Mouse (Mus musculus): ENCODE data around the gene Mllt10. TPM values are rescaled to one million over a fixed set of nuclear protein-coding genes. Genes with fewer than 3 reads are reported as not detected.

Gene Mllt10
- polyA plus RNA-seq, 1 experiment from 2014 or later = 75.3 TPM

DNA sequence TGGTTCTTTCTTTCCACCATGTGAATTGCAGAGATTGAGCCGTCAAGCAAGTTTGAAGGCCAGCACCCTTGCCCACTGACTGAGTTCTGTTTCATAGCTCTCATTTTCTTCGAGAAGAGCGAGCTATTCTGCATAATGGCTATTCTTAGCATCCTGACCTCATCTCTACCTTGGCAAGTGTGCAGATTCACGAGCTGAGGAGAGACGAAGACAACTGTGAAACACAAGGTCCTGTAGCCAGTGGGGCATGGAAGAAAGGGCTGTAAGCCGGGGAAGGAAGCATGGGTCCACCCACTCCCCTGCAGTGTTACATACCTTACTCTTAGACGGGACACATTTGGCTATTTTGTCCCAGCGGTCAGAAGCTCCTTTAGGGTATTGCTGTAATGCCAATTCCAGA lies 164.1 kb downstream of the Mllt10 start:
- WGBS = 85% methylated on average over 8 of the region's 8 CpGs
- Histone ChIP-seq H3K27ac (no peak overlapping the region), H3K4me2 (no peak overlapping the region), H3K27me3 (no peaks in the 10 kb centered on the region), H3K9me3 (replicated peaks) (no peaks in the 10 kb centered on the region), H3K9ac (no peak overlapping the region), H3K4me1 (no peaks in the 10 kb centered on the region), H3K36me3 (ENCODE audit: poor library complexity, severe bottlenecking) (peaks cover 50% of the 10 kb centered on the region), H3K4me3 (no peak overlapping the region)
- no peak for ATAC-seq

DNA sequence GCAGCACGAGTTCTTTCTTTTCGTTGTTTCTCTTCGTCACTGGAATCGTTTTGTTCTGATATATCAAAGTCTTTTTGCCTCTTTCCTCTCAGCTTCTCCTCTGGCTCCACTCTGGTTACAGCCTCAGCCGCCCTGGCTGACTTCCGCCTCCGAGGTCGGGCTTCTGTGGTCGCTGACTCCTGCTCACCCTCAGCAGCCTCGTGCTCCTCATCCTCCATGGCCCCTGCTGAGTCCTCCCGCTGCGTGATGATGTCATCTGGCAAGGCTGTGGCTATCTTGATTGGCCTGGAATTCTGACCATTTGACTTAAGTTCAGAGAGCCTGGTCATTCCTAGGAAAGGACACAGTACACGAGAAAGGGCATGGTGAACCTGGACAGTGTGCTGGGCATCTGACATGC lies 164.5 kb downstream of the Mllt10 start:
- H3K4me2 ChIP-seq = no peak overlapping the region
- peaks cover 46% of the 10 kb centered on the region for H3K36me3 ChIP-seq (ENCODE audit: poor library complexity, severe bottlenecking)
- ATAC-seq = no peak
- no peaks in the 10 kb centered on the region for H3K27me3 ChIP-seq
- WGBS = 83% methylated on average over 13 of the region's 13 CpGs
- no peak overlapping the region for H3K27ac ChIP-seq
- H3K9me3 ChIP-seq (replicated peaks) = no peaks in the 10 kb centered on the region
- no peaks in the 10 kb centered on the region for H3K4me1 ChIP-seq
- no peak overlapping the region for H3K4me3 ChIP-seq
- no peak overlapping the region for H3K9ac ChIP-seq

DNA sequence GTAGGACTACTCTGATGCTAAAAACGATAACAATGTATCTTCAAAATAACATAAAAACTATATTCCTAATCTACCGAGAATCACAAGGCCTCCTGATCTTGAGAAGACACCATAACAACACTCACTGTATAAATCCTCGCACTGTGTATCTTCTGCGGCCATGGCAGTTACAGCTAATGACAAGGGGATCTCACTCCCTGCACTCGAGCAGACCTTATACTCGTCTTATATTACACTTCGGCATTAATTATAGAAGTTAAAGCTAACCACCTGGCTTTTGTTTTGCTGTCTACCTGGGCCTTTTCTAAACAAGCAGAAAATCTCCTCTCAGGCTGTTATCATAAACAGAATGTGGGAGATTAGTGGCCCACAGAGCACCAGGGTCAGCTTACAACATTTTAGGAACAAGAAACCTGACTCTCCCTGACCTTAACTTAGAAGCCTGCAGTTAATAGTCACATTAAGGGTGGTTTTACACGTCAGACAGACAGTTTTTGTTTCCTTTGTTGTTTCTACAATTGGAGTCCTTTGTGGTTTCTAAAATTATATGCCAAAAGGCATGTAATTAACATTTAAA lies 173.5 kb downstream of the Mllt10 start:
- Histone ChIP-seq H3K36me3 (ENCODE audit: poor library complexity, severe bottlenecking) (no peaks in the 10 kb centered on the region), H3K27me3 (no peaks in the 10 kb centered on the region), H3K9ac (no peak overlapping the region), H3K27ac (no peak overlapping the region), H3K4me2 (no peak overlapping the region), H3K9me3 (replicated peaks) (no peaks in the 10 kb centered on the region), H3K4me1 (peaks cover 9% of the 10 kb centered on the region), H3K4me3 (no peak overlapping the region)
- no peak for ATAC-seq
- 68% methylated on average over 8 of the region's 8 CpGs for WGBS

GRCm38 (mm10) chr2:18229279-18229678 lies 174.2 kb downstream of the Mllt10 start:
- Histone ChIP-seq H3K4me3 (no peak overlapping the region), H3K4me2 (no peak overlapping the region), H3K9ac (no peak overlapping the region), H3K4me1 (peaks cover 14% of the 10 kb centered on the region), H3K9me3 (replicated peaks) (no peaks in the 10 kb centered on the region), H3K27me3 (no peaks in the 10 kb centered on the region), H3K27ac (no peak overlapping the region), H3K36me3 (ENCODE audit: poor library complexity, severe bottlenecking) (no peaks in the 10 kb centered on the region)
- ATAC-seq = no peak
- whole genome bisulfite sequencing = 10% methylated on average over 2 of the region's 2 CpGs

GRCm38 (mm10) chr2:18231143-18231542 lies 176.1 kb downstream of the Mllt10 start:
- no peak overlapping the region for H3K4me2 ChIP-seq
- H3K9me3 ChIP-seq (replicated peaks) = no peaks in the 10 kb centered on the region
- 77% methylated on average over 4 of the region's 4 CpGs for WGBS
- H3K4me1 ChIP-seq = peaks cover 15% of the 10 kb centered on the region
- no peak overlapping the region for H3K9ac ChIP-seq
- no peaks in the 10 kb centered on the region for H3K27me3 ChIP-seq
- H3K4me3 ChIP-seq = no peak overlapping the region
- no peak for ATAC-seq
- H3K27ac ChIP-seq = no peak overlapping the region
- no peaks in the 10 kb centered on the region for H3K36me3 ChIP-seq (ENCODE audit: poor library complexity, severe bottlenecking)

DNA sequence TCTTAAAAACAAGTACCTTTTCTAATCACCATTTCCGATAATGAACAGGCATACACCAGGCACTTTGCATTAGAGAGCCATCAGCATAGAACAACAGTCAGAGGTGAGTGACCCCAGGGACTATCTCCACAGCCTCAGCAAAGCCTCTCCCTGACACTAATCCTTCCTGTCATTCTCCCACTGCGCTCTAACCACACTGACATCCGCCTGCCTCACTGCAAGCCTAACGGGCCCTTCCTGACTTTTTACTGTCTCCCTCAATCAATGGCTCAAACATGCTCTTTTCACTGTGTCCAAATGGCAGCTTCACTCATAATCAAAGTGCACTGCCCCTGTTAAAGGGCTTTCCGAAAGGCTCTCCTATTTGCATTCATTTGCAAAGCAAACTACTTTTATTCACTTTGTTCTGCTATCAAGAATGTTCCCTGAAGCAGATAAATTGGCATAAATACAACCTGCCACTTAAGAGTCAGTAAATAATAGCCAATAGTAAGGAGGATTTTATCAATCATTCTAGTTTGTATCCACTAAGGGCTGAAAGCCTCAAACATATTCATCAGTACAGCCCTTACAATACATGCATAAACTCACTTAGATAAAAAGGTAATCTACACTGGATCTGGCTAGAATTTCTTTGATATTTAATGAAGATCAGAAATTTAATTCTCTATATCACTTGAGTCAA lies 178.0 kb downstream of the Mllt10 start:
- peak; percentile 63 for ATAC-seq
- WGBS = 3% methylated on average over 5 of the region's 5 CpGs
- no peak overlapping the region for H3K4me3 ChIP-seq
- H3K4me2 ChIP-seq = peak overlapping the region; percentile 6; the same call in 1 of the 2 replicates
- peak overlapping the region; percentile 31; the same call in 1 of the 2 replicates for H3K27ac ChIP-seq
- no peak overlapping the region for H3K9ac ChIP-seq
- H3K4me1 ChIP-seq = peaks cover 15% of the 10 kb centered on the region
- H3K27me3 ChIP-seq = no peaks in the 10 kb centered on the region
- H3K36me3 ChIP-seq (ENCODE audit: poor library complexity, severe bottlenecking) = no peaks in the 10 kb centered on the region
- no peaks in the 10 kb centered on the region for H3K9me3 ChIP-seq (replicated peaks)

GRCm38 (mm10) chr2:18235524-18235923 lies 180.5 kb downstream of the Mllt10 start:
- no peaks in the 10 kb centered on the region for H3K27me3 ChIP-seq
- WGBS = 93% methylated on average over 5 of the region's 5 CpGs

GRCm38 (mm10) chr2:18249224-18249623 lies 194.2 kb downstream of the Mllt10 start:
- WGBS = 92% methylated on average over 3 of the region's 3 CpGs
- Histone ChIP-seq H3K9me3 (replicated peaks) (peaks cover 8% of the 10 kb centered on the region; the same call in 1 of the 2 replicates), H3K4me1 (no peaks in the 10 kb centered on the region), H3K4me3 (no peak overlapping the region), H3K27me3 (no peaks in the 10 kb centered on the region), H3K4me2 (no peak overlapping the region), H3K36me3 (ENCODE audit: poor library complexity, severe bottlenecking) (peaks cover 29% of the 10 kb centered on the region), H3K27ac (no peak overlapping the region), H3K9ac (no peak overlapping the region)
- ATAC-seq = no peak

More at GRCm38 (mm10) chr2:18235524-18235923, 180.5 kb downstream of the Mllt10 start:
- H3K9me3 ChIP-seq (replicated peaks) = no peaks in the 10 kb centered on the region
- H3K4me2 ChIP-seq = no peak overlapping the region
- H3K9ac ChIP-seq = no peak overlapping the region
- H3K27ac ChIP-seq = no peak overlapping the region
- ATAC-seq = no peak
- H3K4me3 ChIP-seq = no peak overlapping the region
- H3K4me1 ChIP-seq = peaks cover 15% of the 10 kb centered on the region
- no peaks in the 10 kb centered on the region for H3K36me3 ChIP-seq (ENCODE audit: poor library complexity, severe bottlenecking)

Small RNAs within 50 kb of the gene (microRNA-seq; reads per million reads assigned to microRNA genes)
- not detected for gene Gm23638
- gene Mir7655 = 14.0 reads per million, percentile 27 among the genes with 10 or more reads in this experiment

Other genes starting within 250 kb of the Mllt10 start
- not detected in 2 replicates for gene H2al2a, start 58.3 kb upstream of the Mllt10 start, polyA plus RNA-seq (2015; fragmentation: Nextera tagmentation; extraction: Ambion mirVana)
- gene A930004D18Rik, start 17.5 kb upstream of the Mllt10 start, polyA plus RNA-seq (2015; fragmentation: Nextera tagmentation; extraction: Ambion mirVana) = 16.2 and 20.3 TPM in 2 replicates
- 17.2 and 17.9 TPM in 2 replicates for gene Skida1, start 6.2 kb upstream of the Mllt10 start, polyA plus RNA-seq (2015; fragmentation: Nextera tagmentation; extraction: Ambion mirVana)